Mouse (Mus musculus): ENCODE results near the gene Ttc28. TPM values are rescaled to one million over a fixed set of nuclear protein-coding genes. Genes with fewer than 3 reads are reported as not detected.
"Not testable (repeated sequence)": the region's sequence is repeated elsewhere in the genome, so short reads cannot be mapped to it uniquely, and the experiment has no call there.

Ttc28 gene
- polyA plus RNA-seq, 1 experiment from 2014 or later = 21.3 TPM

DNA sequence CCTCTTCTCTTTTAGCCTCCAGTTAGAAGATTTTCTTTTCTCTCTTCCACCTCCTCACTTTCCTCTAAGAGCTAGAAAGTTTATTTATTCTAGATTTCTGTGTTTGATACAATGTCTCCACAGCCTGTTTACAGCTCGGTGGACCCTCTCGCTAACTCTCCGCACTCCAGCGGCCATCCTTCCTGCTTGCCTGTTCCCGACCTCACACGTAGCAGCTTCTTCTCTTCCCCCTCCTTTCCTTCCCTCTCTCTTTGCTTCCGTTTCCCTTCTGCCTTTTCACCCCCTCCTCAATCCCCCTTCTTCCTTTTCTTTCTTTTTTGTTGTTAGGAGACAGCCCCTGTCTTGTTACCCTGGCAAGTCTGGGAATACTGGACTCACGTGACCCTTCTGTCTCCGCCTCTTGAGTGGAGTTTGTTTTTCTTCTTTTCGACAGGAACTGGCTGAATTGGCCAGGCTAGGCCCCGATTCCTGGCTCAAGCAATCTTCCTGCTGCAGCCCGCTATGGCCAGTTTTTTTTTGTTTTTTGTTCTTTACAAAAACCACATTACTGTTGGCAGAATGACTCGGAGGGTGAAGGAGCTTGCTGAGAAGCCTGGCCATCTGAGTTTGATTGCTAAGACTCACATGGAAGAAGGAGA is 20.5 kb upstream of the Ttc28 start:
- H3K36me3 ChIP-seq = no peaks in the 10 kb centered on the region
- peak overlapping the region; percentile 56; the same call in 1 of the 2 replicates for H3K27ac ChIP-seq
- no peak overlapping the region for H3K4me3 ChIP-seq (replicated peaks)
- no peak overlapping the region for H3K4me2 ChIP-seq (replicated peaks)
- no peaks in the 10 kb centered on the region for H3K27me3 ChIP-seq
- whole genome bisulfite sequencing = 56% methylated on average over 13 of the region's 13 CpGs
- ATAC-seq = no peak
- no peak overlapping the region for H3K9ac ChIP-seq (replicated peaks)
- H3K4me1 ChIP-seq (replicated peaks) = no peaks in the 10 kb centered on the region
- no peaks in the 10 kb centered on the region for H3K9me3 ChIP-seq

DNA sequence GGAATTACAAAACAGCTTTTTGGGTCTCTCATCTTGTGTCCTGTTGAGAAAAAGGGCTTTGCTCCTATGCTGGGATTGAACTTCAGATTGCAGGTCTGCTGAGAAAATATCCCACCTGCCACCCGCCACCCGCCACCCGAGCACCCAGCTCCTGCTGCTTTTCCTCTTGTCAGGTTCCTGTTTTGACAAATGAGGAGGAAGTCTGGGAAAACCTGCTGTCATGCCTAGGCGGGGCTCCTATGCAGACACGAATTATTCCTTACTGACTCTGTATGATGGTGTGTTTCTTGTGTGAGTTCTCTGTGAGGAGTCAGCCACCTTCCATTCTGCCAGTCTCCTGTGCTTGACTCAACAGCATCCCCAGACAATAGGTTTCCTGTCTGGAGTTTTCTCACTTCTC is 19.2 kb upstream of the Ttc28 start:
- ATAC-seq = no peak
- no peaks in the 10 kb centered on the region for H3K4me1 ChIP-seq (replicated peaks)
- no peak overlapping the region for H3K4me2 ChIP-seq (replicated peaks)
- H3K27ac ChIP-seq = no peak overlapping the region
- no peaks in the 10 kb centered on the region for H3K36me3 ChIP-seq
- no peak overlapping the region for H3K9ac ChIP-seq (replicated peaks)
- H3K4me3 ChIP-seq (replicated peaks) = no peak overlapping the region
- 92% methylated on average over 5 of the region's 5 CpGs for WGBS
- no peaks in the 10 kb centered on the region for H3K9me3 ChIP-seq
- H3K27me3 ChIP-seq = no peaks in the 10 kb centered on the region

DNA sequence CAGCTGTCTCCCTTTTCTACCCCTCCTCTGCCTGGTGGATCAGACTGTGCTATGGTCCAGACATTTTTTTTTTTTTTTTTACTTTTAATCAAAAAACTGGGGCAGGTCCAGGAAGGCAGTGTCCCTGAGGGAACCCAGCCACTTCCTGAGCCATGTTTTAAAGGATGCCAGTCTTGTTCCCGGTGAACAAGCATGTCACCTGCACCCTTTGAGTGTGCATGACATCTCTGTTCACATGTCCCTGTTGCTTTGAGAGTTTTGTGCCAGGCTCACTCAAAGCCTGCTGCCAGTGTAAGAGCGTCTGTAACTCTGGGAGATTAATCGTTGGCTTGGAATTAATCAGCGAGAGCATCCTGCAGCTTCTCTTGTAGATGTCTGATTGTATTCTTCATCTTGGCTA is 11.1 kb upstream of the Ttc28 start:
- Histone ChIP-seq H3K27ac (peak overlapping the region; percentile 57), H3K27me3 (no peaks in the 10 kb centered on the region), H3K4me3 (replicated peaks) (no peak overlapping the region), H3K4me1 (replicated peaks) (peaks cover 30% of the 10 kb centered on the region), H3K4me2 (replicated peaks) (no peak overlapping the region), H3K9me3 (no peaks in the 10 kb centered on the region), H3K36me3 (no peaks in the 10 kb centered on the region), H3K9ac (replicated peaks) (no peak overlapping the region)
- 40% methylated on average over 4 of the region's 4 CpGs for WGBS
- ATAC-seq = peak; percentile 49

DNA sequence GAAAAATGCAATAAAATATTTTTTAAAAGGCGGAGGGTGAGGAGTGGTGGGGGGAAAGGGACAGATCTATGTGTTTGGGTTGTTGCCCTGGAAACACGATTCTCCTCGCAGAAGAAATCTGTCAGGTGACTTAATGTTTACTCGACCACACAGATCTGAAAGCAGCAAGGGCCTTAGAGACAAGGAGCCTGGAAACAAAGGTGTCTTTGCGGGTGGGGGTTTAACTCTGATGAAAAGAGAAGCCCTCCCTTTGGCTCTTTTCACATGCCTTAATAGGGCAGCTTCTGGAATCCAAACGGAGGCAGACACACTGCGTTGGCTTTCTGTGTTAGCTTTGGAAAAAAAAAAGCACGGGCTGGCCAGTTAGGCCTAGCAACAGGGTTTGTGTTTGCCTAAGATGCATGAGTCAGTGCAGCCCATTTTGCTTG is 10.3 kb upstream of the Ttc28 start:
- 28% methylated on average over 8 of the region's 8 CpGs for WGBS
- Histone ChIP-seq H3K4me2 (replicated peaks) (no peak overlapping the region), H3K36me3 (no peaks in the 10 kb centered on the region), H3K9me3 (no peaks in the 10 kb centered on the region), H3K4me1 (replicated peaks) (peaks cover 30% of the 10 kb centered on the region), H3K4me3 (replicated peaks) (no peak overlapping the region), H3K9ac (replicated peaks) (no peak overlapping the region), H3K27ac (peak overlapping the region; percentile 57; the same call in 1 of the 2 replicates), H3K27me3 (no peaks in the 10 kb centered on the region)
- ATAC-seq = no peak; the same call in 1 of the 2 replicates

DNA sequence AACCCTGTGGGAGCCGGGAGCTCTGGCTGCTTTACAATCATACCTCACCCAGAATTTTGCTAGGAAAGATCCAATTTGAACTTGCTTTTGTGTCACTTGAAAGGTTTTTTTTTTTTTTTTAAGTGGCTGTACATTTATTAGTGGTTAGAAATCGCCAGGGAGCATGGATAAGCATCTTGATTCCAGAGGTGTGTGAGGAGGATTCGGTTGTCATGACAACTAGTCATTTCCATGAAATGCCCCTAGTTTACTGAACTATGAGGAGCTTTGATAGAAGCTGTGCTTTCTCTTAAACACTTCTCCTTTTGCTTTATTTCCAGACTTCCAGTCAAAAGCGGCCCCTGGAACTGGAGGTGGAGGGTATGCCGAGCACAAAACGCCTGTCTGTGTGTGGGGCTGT is 6.4 kb upstream of the Ttc28 start:
- no peaks in the 10 kb centered on the region for H3K36me3 ChIP-seq
- no peak for ATAC-seq
- no peaks in the 10 kb centered on the region for H3K27me3 ChIP-seq
- H3K4me1 ChIP-seq (replicated peaks) = peaks cover 40% of the 10 kb centered on the region
- H3K9me3 ChIP-seq = no peaks in the 10 kb centered on the region
- peak overlapping the region; percentile 13 for H3K4me2 ChIP-seq (replicated peaks)
- 37% methylated on average over 6 of the region's 6 CpGs for WGBS
- no peak overlapping the region for H3K4me3 ChIP-seq (replicated peaks)
- H3K27ac ChIP-seq = peak overlapping the region; percentile 61
- H3K9ac ChIP-seq (replicated peaks) = no peak overlapping the region

DNA sequence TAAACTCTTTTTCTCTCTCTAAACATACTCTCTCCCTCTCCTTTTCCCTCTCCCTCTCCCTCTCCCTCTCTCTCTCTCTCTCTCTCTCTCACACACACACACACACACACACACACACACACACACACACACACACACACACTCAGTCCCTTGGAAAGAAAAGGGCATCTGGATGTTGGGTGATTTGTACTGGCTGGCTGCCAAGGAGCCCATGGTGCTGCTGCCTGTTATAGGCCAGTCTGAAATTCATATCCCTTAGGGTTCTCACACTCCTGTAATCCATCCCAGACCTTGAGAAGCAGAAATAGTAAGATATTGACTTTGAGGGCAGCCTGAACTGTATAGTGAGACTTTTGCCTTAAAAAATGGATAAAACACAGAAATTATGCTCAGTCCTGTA is 4.9 kb upstream of the Ttc28 start:
- no peak overlapping the region for H3K4me2 ChIP-seq (replicated peaks)
- H3K9ac ChIP-seq (replicated peaks) = no peak overlapping the region
- no peak for ATAC-seq
- H3K27ac ChIP-seq = no peak overlapping the region
- H3K27me3 ChIP-seq = no peaks in the 10 kb centered on the region
- no peaks in the 10 kb centered on the region for H3K36me3 ChIP-seq
- peaks cover 31% of the 10 kb centered on the region for H3K4me1 ChIP-seq (replicated peaks)
- H3K4me3 ChIP-seq (replicated peaks) = no peak overlapping the region
- H3K9me3 ChIP-seq = no peaks in the 10 kb centered on the region

DNA sequence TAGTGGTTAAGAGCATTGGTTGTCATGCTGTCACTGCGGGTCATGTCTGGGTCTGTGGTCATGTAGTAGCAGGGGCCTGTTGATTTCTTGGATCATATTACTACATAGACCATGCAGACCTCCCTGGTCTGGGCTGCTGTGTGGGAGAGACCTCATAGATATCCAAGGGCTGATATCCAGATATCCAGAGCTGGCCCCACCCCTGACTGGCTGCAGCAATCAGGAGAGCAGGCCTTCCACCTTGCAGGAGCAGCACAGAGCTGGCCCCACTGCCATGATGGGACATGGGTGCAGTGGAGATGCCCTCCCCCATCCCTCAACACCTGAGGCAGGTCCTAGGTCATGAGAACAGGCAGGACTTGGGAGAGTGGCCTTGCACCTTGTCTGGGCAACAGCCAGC is 4.3 kb upstream of the Ttc28 start:
- 86% methylated on average over 1 of the region's 1 CpGs for WGBS
- ATAC-seq = no peak
- Histone ChIP-seq H3K4me1 (replicated peaks) (peaks cover 32% of the 10 kb centered on the region), H3K9me3 (no peaks in the 10 kb centered on the region), H3K4me3 (replicated peaks) (no peak overlapping the region), H3K36me3 (no peaks in the 10 kb centered on the region), H3K9ac (replicated peaks) (no peak overlapping the region), H3K27me3 (no peaks in the 10 kb centered on the region), H3K27ac (no peak overlapping the region), H3K4me2 (replicated peaks) (no peak overlapping the region)

DNA sequence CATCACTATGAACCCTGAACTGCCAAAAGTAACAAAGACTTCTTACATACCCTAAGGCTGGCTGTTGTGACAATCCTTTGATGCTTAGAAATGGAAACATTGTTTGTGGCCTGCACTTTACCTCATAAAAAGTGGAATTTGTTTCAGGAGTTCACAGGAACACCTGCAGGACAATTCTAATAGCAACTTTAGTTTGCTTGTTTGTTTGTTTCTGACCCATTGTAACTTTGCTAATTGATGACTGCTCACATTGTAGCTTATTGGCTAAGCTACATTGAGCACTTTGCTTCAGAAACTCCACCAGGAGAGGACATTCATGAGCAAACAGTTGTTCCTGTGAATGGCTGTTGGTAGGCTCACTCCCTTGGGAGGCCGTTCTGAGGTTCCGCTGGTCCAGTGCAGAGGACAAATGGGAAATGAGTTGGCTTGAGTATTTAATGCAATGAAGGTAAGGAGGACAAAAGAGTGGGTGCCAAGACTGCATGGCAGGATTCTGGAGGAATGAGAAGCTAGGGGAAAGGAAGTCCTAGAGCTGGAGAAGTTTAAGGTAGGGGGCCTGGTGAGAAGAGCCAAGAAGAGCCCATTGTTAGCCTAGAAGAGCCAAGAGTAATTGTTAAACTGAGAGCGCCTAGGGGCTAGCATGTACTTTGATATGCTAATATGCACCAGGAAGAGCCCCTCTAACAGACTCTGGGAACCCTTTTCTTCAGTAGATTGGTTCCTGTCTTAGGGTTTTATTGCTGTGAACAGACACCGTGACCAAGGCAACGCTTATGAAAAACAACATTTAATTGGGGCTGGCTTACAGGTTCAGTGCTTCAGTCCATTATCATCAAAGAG is 1.7 kb upstream of the Ttc28 start:
- H3K4me3 ChIP-seq (replicated peaks) = no peak overlapping the region
- no peak overlapping the region for H3K27ac ChIP-seq
- ATAC-seq = no peak
- peaks cover 3% of the 10 kb centered on the region; the same call in 1 of the 2 replicates for H3K36me3 ChIP-seq
- no peaks in the 10 kb centered on the region for H3K9me3 ChIP-seq
- no peak overlapping the region for H3K4me2 ChIP-seq (replicated peaks)
- WGBS = 66% methylated on average over 5 of the region's 5 CpGs
- H3K4me1 ChIP-seq (replicated peaks) = peaks cover 28% of the 10 kb centered on the region
- H3K9ac ChIP-seq (replicated peaks) = no peak overlapping the region
- no peaks in the 10 kb centered on the region for H3K27me3 ChIP-seq

DNA sequence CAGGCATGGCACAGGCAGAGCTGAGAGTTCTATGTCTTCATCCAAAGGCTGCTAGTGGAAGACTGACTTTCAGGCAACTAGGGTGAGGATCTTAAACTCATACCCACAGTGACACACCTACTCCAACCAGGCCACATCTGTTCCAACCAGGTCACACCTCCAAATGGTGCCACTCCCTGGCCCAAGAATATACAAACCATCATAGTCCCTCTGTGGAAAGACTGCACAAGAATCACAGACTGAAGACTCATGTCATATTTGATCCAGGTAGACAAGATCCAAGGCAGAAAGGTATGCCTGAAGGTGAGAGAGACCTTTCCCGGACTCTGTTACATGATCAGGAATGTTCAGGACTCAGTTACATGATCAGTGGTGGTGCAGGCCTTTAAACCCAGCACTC is 1.1 kb upstream of the Ttc28 start:
- H3K27ac ChIP-seq; H3K27me3 ChIP-seq; ATAC-seq; H3K9me3 ChIP-seq; H3K4me2 ChIP-seq (replicated peaks); H3K4me3 ChIP-seq (replicated peaks); H3K9ac ChIP-seq (replicated peaks); H3K36me3 ChIP-seq: not testable (repeated sequence)
- 100% methylated on average over 1 of the region's 1 CpGs for WGBS
- peaks cover 23% of the 10 kb centered on the region for H3K4me1 ChIP-seq (replicated peaks)

DNA sequence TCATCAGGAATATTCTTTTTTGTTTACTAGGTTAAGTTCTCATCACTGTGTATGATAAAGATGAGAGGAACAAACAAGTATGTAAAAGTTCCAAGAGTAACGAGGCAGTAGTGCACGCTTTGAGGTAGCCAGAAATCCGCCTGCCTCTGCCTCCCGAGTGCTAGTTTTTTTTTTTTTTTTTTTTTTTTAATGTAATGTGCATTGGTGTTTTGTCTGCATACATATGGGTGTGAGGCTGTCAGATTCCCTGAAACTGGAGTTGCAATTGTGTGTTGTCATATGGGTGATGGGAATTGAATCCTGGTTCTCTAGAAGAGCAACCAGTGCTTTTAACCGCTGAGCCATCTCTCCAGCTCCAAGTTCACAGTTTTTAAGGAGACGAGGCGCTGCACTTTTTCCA is 561 bp upstream of the Ttc28 start:
- Histone ChIP-seq H3K9ac (replicated peaks) (peak overlapping the region; percentile 91), H3K27me3 (no peaks in the 10 kb centered on the region), H3K4me3 (replicated peaks) (peak overlapping the region; percentile 83), H3K4me2 (replicated peaks) (peak overlapping the region; percentile 69), H3K4me1 (replicated peaks) (peaks cover 23% of the 10 kb centered on the region), H3K27ac (peak overlapping the region; percentile 75), H3K9me3 (no peaks in the 10 kb centered on the region), H3K36me3 (peaks cover 3% of the 10 kb centered on the region; the same call in 1 of the 2 replicates)
- 63% methylated on average over 7 of the region's 7 CpGs for WGBS
- peak; percentile 1; the same call in 1 of the 2 replicates for ATAC-seq

DNA sequence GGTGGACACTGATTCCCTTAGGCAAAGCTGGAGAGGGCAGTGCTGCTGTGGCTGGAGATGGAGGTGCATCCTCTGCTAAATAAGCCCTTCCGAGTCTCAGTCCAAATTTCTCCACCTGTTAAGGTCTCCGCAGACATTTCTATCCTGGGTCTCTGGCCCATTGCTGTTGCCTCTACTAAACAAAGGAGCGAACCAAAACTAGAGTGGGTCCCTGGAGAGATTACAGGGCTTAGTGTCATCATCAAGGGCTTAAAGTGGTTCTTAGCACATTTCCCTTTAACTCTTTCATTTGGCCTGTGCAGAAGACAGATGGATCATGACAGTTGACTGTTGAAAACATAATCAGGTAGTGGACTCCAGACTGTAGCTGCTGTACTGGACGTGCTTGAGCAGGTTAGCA is 9.0 kb downstream of the Ttc28 start:
- WGBS = 63% methylated on average over 4 of the region's 4 CpGs
- H3K4me1 ChIP-seq (replicated peaks) = peaks cover 5% of the 10 kb centered on the region; the same call in 1 of the 2 replicates
- ATAC-seq = no peak
- H3K36me3 ChIP-seq = peaks cover 31% of the 10 kb centered on the region
- H3K9ac ChIP-seq (replicated peaks) = no peak overlapping the region
- no peak overlapping the region for H3K4me2 ChIP-seq (replicated peaks)
- no peaks in the 10 kb centered on the region for H3K27me3 ChIP-seq
- no peak overlapping the region for H3K27ac ChIP-seq
- H3K9me3 ChIP-seq = no peaks in the 10 kb centered on the region
- no peak overlapping the region for H3K4me3 ChIP-seq (replicated peaks)

DNA sequence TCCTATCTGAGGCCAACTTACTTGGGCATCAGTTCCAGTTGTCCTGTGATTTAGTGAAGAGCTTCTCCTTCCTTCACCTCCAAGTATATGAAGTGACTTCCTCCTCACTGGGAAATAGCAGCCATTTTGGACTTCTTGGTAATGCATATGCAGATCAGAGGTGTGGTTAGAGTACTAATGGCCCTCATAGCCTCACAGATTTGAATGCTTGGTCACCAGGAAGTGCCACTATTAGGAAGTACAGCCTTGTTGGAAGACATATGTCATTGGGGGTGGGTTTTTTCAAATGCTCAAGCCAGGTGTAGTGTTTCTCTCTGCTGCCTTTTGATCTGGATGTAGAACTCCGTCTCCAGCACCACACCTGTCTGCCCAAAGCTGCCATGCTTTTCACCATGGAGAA is 10.3 kb downstream of the Ttc28 start:
- no peak overlapping the region for H3K4me3 ChIP-seq (replicated peaks)
- no peak overlapping the region for H3K27ac ChIP-seq
- H3K9me3 ChIP-seq = no peaks in the 10 kb centered on the region
- 92% methylated on average over 1 of the region's 1 CpGs for WGBS
- H3K4me1 ChIP-seq (replicated peaks) = peaks cover 5% of the 10 kb centered on the region; the same call in 1 of the 2 replicates
- ATAC-seq = no peak
- H3K9ac ChIP-seq (replicated peaks) = no peak overlapping the region
- H3K27me3 ChIP-seq = no peaks in the 10 kb centered on the region
- H3K36me3 ChIP-seq = peaks cover 45% of the 10 kb centered on the region
- no peak overlapping the region for H3K4me2 ChIP-seq (replicated peaks)
